Mouse (Mus musculus) neural tube, embryonic 14.5 days (tissue): ENCODE data around the gene Srpk1. TPM values are rescaled to one million over a fixed set of nuclear protein-coding genes. Genes with fewer than 3 reads are reported as not detected.

Experiments used
- ATAC-seq: fragments of 200-750 bp; cut with Nextera tagmentation; 2 replicates; pipeline ENCODE4 v1.8.0; 2017; ENCODE audit warnings: low read depth, mild to moderate bottlenecking, moderate TSS enrichment, moderate library complexity
- H3K27ac ChIP-seq: fragments of 300-500 bp; sonication (generic); 2 replicates; pipeline ENCODE4 v1.5.1; 2014; ENCODE audit warnings: low read depth, mild to moderate bottlenecking, control low read depth, low read length, moderate library complexity, mixed read lengths
- H3K27me3 ChIP-seq: fragments of 300-500 bp; sonication (generic); 2 replicates; pipeline ENCODE4 v1.6.1; 2014; ENCODE audit warnings: low read length; ENCODE audit not compliant: control insufficient read depth, insufficient read depth
- H3K36me3 ChIP-seq: fragments of 300-500 bp; sonication (generic); 2 replicates; pipeline ENCODE4 v1.6.1; 2014; ENCODE audit warnings: low read length, mixed read lengths; ENCODE audit not compliant: control insufficient read depth, insufficient read depth
- H3K4me1 ChIP-seq: fragments of 300-500 bp; sonication (generic); 2 replicates; pipeline ENCODE4 v1.6.1; 2014; ENCODE audit warnings: low read length; ENCODE audit not compliant: control insufficient read depth, insufficient read depth
- H3K4me2 ChIP-seq: fragments of 300-500 bp; sonication (generic); 2 replicates; pipeline ENCODE4 v1.6.1; 2014; ENCODE audit warnings: mild to moderate bottlenecking, low read depth, low read length, control low read depth
- H3K4me3 ChIP-seq: fragments of 300-500 bp; sonication (generic); 2 replicates; pipeline ENCODE4 v1.5.1; 2014; ENCODE audit warnings: low read depth, low read length, control low read depth, mixed read lengths
- H3K9ac ChIP-seq: fragments of 300-500 bp; sonication (generic); replicated peaks from 2 replicates; pipeline ENCODE4 v1.6.1; 2014; ENCODE audit warnings: low read depth, mild to moderate bottlenecking, control low read depth, low read length, mixed read lengths
- H3K9me3 ChIP-seq: fragments of 300-500 bp; sonication (generic); 2 replicates; pipeline ENCODE4 v1.6.1; 2016; ENCODE audit warnings: low read length; ENCODE audit not compliant: control insufficient read depth
- WGBS: fragments of 180-500 bp; shearing (Covaris S2); extraction: QIAGEN DNeasy Blood & Tissue Kit; methylation state at CpG from one replicate; pipeline ENCODE4 v1.1.7; 2014; 5-methylcytosine and 5-hydroxymethylcytosine counted together
- polyA plus RNA-seq: library from polyadenylated mRNA; unstranded; fragments of >200 nt; fragmentation: Nextera tagmentation; extraction: Ambion mirVana; gene quantifications from 2 replicates; pipeline ENCODE4 v1.2.1, GENCODE M21; 2014

Gene Srpk1
- polyA plus RNA-seq, 1 experiment from 2014 or later: 129 TPM

DNA sequence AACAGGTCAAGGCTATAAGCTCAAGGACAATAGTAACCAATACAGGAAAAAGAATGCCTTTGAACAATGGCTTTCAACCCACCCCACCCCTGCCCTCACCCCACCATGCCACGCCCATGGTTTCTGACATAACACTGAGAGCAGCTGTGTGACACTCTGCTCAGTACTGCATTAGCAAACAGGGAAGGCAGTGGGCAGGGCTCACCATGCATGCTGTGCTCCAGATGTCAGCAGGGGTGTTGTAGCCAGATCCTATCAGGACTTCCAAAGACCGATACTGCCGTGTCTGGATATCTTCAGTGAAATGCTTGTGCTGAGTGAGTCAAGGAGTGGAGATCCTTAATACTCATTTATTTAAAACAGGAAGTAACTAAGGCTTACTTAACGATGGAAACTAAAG is 28.5 kb downstream of the Srpk1 start:
- no peak overlapping the region for H3K9ac ChIP-seq
- no peak overlapping the region for H3K4me2 ChIP-seq
- WGBS: 78% methylated on average over 4 of the region's 4 CpGs
- no peaks in the 10 kb centered on the region for H3K27me3 ChIP-seq
- H3K27ac ChIP-seq: no peak overlapping the region
- no peaks in the 10 kb centered on the region for H3K9me3 ChIP-seq
- H3K4me1 ChIP-seq: no peaks in the 10 kb centered on the region
- ATAC-seq: no peak
- H3K4me3 ChIP-seq: no peak overlapping the region
- H3K36me3 ChIP-seq: peaks cover 72% of the 10 kb centered on the region

DNA sequence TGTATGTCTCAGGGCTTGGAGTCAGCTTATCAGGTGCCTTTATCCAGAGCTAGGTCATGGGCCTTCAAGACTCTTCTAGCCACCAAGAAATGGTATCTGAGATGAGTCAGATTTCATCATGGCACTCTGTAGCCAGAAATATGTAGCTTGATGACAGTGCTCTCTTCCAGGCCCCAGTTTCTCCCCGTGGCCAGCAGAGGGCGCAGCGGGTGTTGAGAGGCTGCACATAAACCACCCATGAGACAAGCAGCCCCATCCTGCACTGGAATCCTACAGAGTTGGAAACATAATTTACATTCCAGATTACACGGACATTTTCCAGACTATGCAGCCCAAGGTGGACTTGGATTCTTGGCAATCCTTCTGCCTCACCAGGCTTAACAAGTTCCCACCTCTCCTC is 29.5 kb downstream of the Srpk1 start:
- Histone ChIP-seq H3K36me3 (peaks cover 73% of the 10 kb centered on the region), H3K9me3 (no peaks in the 10 kb centered on the region), H3K4me3 (no peak overlapping the region), H3K4me1 (no peaks in the 10 kb centered on the region), H3K27me3 (no peaks in the 10 kb centered on the region), H3K4me2 (no peak overlapping the region), H3K9ac (no peak overlapping the region), H3K27ac (no peak overlapping the region)
- 31% methylated on average over 4 of the region's 4 CpGs for WGBS
- no peak for ATAC-seq

DNA sequence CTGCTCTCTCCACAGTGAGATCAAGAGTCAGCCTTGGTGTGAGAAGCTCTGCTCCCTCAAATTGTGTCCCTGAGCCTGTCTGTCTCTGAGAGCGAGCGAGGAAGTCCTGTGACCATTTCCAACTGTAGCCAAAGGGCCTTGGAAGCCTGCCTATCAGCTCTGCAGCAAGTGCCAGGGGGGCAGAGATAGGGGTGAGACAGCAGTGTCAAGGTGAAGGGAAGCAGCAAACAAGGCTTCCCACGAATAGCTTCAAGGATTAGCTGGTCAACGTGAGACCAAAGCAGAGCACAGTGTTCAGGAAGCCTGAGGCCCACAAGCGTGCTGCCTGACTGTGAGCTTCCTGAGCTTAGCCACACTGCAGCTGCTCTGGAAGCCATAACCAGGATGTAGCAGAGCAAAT is 31.0 kb downstream of the Srpk1 start:
- Histone ChIP-seq H3K9me3 (no peaks in the 10 kb centered on the region), H3K4me2 (no peak overlapping the region), H3K9ac (no peak overlapping the region), H3K36me3 (peaks cover 61% of the 10 kb centered on the region), H3K27ac (no peak overlapping the region), H3K27me3 (no peaks in the 10 kb centered on the region), H3K4me1 (no peaks in the 10 kb centered on the region), H3K4me3 (no peak overlapping the region)
- ATAC-seq: no peak
- 95% methylated on average over 5 of the region's 5 CpGs for WGBS

DNA sequence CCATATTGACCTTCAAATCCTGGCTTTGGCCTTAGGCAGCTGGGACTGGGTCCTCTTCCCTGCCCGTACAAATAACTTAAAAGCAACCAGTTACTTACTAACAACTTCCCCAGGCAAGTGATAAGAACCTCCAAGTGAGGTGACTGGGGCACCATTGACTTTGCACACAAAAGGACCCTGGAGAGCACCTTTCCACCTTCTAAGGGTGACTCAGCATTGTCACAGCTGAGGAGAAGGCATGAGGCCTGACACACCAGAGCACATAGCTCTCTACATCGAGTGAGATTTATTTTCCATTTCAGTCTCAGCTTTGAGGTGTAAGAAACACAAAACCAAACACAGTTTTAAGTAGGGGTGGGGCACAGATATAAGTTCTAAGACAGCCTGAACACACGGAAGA is 31.9 kb downstream of the Srpk1 start:
- Histone ChIP-seq H3K4me3 (no peak overlapping the region), H3K4me2 (no peak overlapping the region), H3K27me3 (no peaks in the 10 kb centered on the region), H3K9me3 (no peaks in the 10 kb centered on the region), H3K9ac (no peak overlapping the region), H3K36me3 (peaks cover 56% of the 10 kb centered on the region), H3K27ac (no peak overlapping the region), H3K4me1 (no peaks in the 10 kb centered on the region)
- 93% methylated on average over 3 of the region's 3 CpGs for WGBS
- ATAC-seq: no peak

DNA sequence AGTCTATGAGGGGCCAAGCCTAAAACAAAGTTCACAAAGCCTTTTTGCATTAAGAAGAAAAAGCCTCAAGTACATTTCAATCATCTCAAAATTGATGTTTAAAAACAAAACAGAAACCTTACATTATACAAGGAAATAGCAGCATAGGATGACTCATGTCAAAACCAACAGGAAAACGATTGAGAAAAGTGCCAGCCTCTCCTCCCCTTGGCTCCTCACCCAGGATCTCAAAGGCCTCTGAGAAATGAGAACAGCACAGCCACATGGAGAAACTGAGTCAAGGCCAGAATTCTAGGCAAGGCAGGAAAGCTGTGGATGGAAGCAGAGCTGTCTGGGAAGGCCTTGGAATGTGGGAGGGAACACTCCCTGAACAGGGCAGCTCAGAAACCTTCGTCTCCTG is 33.9 kb downstream of the Srpk1 start:
- Histone ChIP-seq H3K27me3 (no peaks in the 10 kb centered on the region), H3K9me3 (no peaks in the 10 kb centered on the region), H3K36me3 (peaks cover 50% of the 10 kb centered on the region), H3K9ac (no peak overlapping the region), H3K4me3 (no peak overlapping the region), H3K4me2 (no peak overlapping the region), H3K4me1 (no peaks in the 10 kb centered on the region), H3K27ac (no peak overlapping the region)
- ATAC-seq: no peak
- WGBS: 80% methylated on average over 2 of the region's 2 CpGs

DNA sequence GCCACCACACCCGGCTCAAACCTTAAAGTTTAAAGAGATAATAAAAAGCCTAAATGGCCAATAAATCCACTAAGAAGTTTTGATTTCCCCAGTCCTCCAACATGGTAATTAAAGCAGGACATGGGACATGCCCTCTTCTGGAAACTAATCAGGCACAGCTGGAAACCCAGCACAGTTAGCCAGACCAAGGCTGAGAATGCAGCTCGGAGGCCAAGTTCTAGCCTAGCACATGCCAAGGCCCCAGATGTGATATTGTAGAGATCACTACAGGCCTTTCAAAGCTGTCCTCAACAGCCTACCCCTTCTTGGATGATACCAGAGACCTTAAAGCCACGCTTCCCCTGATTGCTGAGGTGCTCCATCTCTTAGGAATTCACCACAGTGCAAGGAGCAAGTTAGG is 36.0 kb downstream of the Srpk1 start:
- H3K9me3 ChIP-seq: no peaks in the 10 kb centered on the region
- no peak overlapping the region for H3K9ac ChIP-seq
- H3K4me1 ChIP-seq: no peaks in the 10 kb centered on the region
- no peaks in the 10 kb centered on the region for H3K27me3 ChIP-seq
- WGBS: 90% methylated on average over 3 of the region's 3 CpGs
- H3K4me3 ChIP-seq: no peak overlapping the region
- H3K4me2 ChIP-seq: no peak overlapping the region
- ATAC-seq: no peak
- H3K27ac ChIP-seq: no peak overlapping the region
- H3K36me3 ChIP-seq: peaks cover 31% of the 10 kb centered on the region

DNA sequence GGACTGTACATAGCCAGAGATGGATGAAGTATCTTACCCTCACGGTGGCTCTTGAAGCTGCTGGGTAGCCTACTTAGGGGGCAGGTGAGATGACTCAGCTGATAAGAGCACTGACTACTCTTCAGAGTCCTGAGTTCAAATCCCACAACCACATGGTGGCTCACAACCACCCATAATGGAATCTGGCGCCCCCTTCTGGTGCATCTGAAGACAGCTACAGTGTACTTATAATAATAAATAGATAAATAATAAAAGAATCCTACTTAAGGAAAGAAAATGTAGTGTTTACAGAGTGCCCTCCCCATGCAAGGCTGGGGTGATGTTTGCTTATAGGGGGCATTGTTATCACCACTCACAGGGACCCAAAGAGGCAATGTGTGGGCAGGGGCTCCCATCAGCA is 41.5 kb downstream of the Srpk1 start:
- Histone ChIP-seq H3K4me2 (no peak overlapping the region), H3K27ac (no peak overlapping the region), H3K9me3 (no peaks in the 10 kb centered on the region), H3K4me3 (no peak overlapping the region), H3K9ac (no peak overlapping the region), H3K36me3 (no peaks in the 10 kb centered on the region), H3K4me1 (no peaks in the 10 kb centered on the region; the same call in 1 of the 2 replicates), H3K27me3 (no peaks in the 10 kb centered on the region)
- WGBS: 61% methylated on average over 2 of the region's 2 CpGs
- no peak for ATAC-seq

DNA sequence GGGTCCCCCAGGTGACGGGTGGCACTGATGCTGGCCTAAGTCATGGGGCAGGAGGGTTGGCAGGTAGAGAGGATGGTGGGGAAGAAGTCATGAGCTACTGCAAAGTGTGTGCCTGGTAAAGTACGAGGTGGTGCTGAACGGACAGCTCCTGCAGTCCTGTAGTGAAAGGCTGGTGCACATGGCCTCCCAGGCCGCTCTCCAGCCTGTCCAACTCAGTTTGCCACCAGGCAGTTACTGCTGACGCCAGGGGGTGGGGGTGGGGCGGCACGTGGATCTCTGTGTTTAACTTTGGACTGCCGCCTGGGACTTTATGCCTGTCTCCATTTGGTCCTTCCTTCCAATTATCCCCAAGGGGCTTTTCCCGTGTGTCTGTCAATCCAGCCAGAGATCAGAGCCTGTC is 42.1 kb downstream of the Srpk1 start:
- no peak overlapping the region for H3K9ac ChIP-seq
- H3K4me1 ChIP-seq: peaks cover 5% of the 10 kb centered on the region; the same call in 1 of the 2 replicates
- H3K4me3 ChIP-seq: no peak overlapping the region
- no peak overlapping the region for H3K4me2 ChIP-seq
- H3K27me3 ChIP-seq: no peaks in the 10 kb centered on the region
- WGBS: 3% methylated on average over 9 of the region's 9 CpGs
- no peak for ATAC-seq
- H3K27ac ChIP-seq: no peak overlapping the region
- H3K36me3 ChIP-seq: no peaks in the 10 kb centered on the region
- no peaks in the 10 kb centered on the region for H3K9me3 ChIP-seq

DNA sequence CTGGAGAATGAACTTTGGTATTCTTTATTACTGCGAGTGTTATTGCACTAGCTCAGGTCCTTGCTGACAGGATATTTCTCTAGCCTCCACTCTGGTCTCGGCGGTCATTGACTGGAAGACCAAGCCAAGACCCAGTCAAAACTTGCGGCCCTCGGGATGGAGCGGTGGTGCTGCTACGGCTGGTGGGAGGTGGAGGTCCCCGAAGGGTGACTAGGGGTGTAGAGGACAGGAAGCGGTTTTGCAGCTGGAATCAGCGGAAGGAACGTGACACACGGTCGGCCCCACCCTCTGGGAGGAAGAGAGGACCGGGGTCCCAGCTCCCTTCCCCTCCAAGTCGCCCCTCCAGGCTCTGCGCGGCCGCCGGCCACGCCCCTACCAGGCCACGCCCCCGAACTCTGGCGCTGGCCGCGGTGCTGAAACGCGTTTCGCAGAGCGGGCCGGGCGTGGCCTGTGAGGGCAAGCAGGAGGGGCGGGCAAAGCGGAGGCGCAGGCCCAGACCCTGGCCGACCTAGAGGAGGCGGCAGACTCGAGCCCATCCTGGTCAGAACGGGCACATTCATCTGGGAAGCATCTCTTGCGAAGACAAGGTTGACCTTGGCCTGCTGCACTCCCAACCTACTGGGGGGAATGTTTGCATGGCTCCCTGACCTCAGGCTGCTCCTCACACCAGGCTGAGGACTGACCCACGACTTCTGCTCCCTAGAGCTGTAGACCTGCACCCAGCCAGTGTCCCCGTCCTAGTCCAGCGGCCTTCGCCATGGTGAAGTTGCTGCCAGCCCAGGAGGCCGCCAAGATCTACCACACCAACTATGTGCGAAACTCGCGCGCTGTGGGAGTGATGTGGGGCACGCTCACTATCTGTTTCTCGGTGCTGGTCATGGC is 47.0 kb downstream of the Srpk1 start, which contains the start of gene Lhfpl5:
TSS of gene Lhfpl5 (plus strand) at position 398 of the 882 bp plus-strand sequence.
- peak; percentile 71 for ATAC-seq
- 15% methylated on average over 50 of the region's 50 CpGs for WGBS

More for the DNA sequence above, 47.0 kb downstream of the Srpk1 start, which contains the start of gene Lhfpl5:
- Histone ChIP-seq H3K36me3 (no peaks in the 10 kb centered on the region), H3K9ac (peak within 1 kb of the TSS; percentile 39), H3K4me1 (peaks cover 6% of the 10 kb centered on the region; the same call in 1 of the 2 replicates), H3K27me3 (no peaks in the 10 kb centered on the region), H3K4me2 (peak within 1 kb of the TSS; percentile 65), H3K27ac (no peak within 1 kb of the TSS), H3K9me3 (no peaks in the 10 kb centered on the region), H3K4me3 (peak within 1 kb of the TSS; percentile 31)
